Mouse (Mus musculus): ENCODE data around the gene Pth1r.

DNA sequence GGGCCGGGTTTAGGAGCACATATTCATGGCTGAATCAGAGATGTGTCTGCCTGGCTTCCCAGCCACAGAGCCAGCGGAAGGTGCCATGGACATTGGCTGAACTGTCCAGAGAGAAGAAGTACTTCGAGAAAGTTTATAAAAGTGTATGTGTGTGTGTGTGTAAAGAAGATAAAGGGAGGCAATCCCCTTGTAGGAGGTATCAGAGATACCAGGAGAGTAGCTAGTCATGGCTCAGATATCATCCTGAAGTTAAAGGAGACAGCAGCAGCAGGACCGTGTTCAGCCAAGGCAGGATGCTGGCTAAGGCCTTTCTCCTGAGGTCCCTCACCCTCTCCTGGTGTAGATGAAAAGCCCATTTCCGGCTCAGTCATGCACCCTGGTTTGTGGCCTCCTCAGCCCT, 4.5 kb upstream of the Pth1r start:
- TF ChIP-seq CTCF (IDR thresholded peaks at IDR 0.05; ENCODE audit: borderline replicate concordance, extremely low read depth, insufficient read depth, insufficient read length) (no peak), POLR2A (IDR thresholded peaks at IDR 0.05; ENCODE audit: borderline replicate concordance, extremely low read depth, insufficient read depth, insufficient read length, poor library complexity, severe bottlenecking) (no peak)

Measured in brain, embryonic 14.5 days (tissue).